Mouse (Mus musculus): ENCODE data around the gene Eif4e1b. TPM values are rescaled to one million over a fixed set of nuclear protein-coding genes. Genes with fewer than 3 reads are reported as not detected.
A peak's percentile ranks its signal among the peaks of the same experiment; 100 is the strongest.
"Not testable (repeated sequence)": the region's sequence is repeated elsewhere in the genome, so short reads cannot be mapped to it uniquely, and the experiment has no call there.

Eif4e1b gene
- polyA plus RNA-seq, 1 experiment from 2014 or later: not detected

GRCm38 (mm10) chr13:54765281-54766191, 18.3 kb upstream of the Eif4e1b start:
- Histone ChIP-seq H3K4me1 (ENCODE audit: insufficient read depth, low read depth, low read length) (no peaks in the 10 kb centered on the region), H3K9me3 (ENCODE audit: low read length) (no peaks in the 10 kb centered on the region), H3K36me3 (ENCODE audit: insufficient read depth, low read length) (no peaks in the 10 kb centered on the region), H3K4me3 (ENCODE audit: low read depth, low read length) (no peak overlapping the region), H3K9ac (replicated peaks; ENCODE audit: low read depth) (no peak overlapping the region), H3K27me3 (replicated peaks; ENCODE audit: insufficient read depth, low read length) (peaks cover 22% of the 10 kb centered on the region), H3K27ac (ENCODE audit: low read length) (no peak overlapping the region), H3K4me2 (replicated peaks; ENCODE audit: low read depth, low read length) (peak overlapping the region; percentile 17; the same call in 1 of the 2 replicates)
- ATAC-seq: no peak
- 5% methylated on average over 44 of the region's 44 CpGs for WGBS
- TF ChIP-seq CTCF (IDR thresholded peaks at IDR 0.05) (no peak), EP300 (IDR thresholded peaks at IDR 0.05) (no peak)
- DNase-seq (ENCODE audit: low spot score): no peak

GRCm38 (mm10) chr13:54766192-54766768, 17.5 kb upstream of the Eif4e1b start, which contains the start of gene Sncb:
Gene Sncb, minus strand, starts transcription at chr13:54766595.
- Histone ChIP-seq H3K9ac (replicated peaks; ENCODE audit: low read depth) (no peak within 1 kb of the TSS), H3K36me3 (ENCODE audit: insufficient read depth, low read length) (no peaks in the 10 kb centered on the region), H3K27me3 (replicated peaks; ENCODE audit: insufficient read depth, low read length) (peaks cover 22% of the 10 kb centered on the region), H3K4me3 (ENCODE audit: low read depth, low read length) (no peak within 1 kb of the TSS), H3K9me3 (ENCODE audit: low read length) (no peaks in the 10 kb centered on the region), H3K4me1 (ENCODE audit: insufficient read depth, low read depth, low read length) (no peaks in the 10 kb centered on the region), H3K4me2 (replicated peaks; ENCODE audit: low read depth, low read length) (peak within 1 kb of the TSS; percentile 17; the same call in 1 of the 2 replicates), H3K27ac (ENCODE audit: low read length) (no peak within 1 kb of the TSS)
- ATAC-seq (peak; percentile 48; the same call in 1 of the 2 replicates), DNase-seq (ENCODE audit: low spot score) (no peak)
- 3% methylated on average over 35 of the region's 35 CpGs for WGBS
- TF ChIP-seq CTCF (IDR thresholded peaks at IDR 0.05) (peak; percentile 73), EP300 (IDR thresholded peaks at IDR 0.05) (no peak)

- Histone ChIP-seq H3K4me2 (replicated peaks; ENCODE audit: low read depth, low read length) (no peak overlapping the region), H3K4me3 (ENCODE audit: low read depth, low read length) (no peak overlapping the region), H3K4me1 (ENCODE audit: insufficient read depth, low read depth, low read length) (no peaks in the 10 kb centered on the region), H3K27ac (ENCODE audit: low read length) (no peak overlapping the region), H3K9me3 (ENCODE audit: low read length) (no peaks in the 10 kb centered on the region), H3K36me3 (ENCODE audit: insufficient read depth, low read length) (no peaks in the 10 kb centered on the region), H3K27me3 (replicated peaks; ENCODE audit: insufficient read depth, low read length) (peaks cover 22% of the 10 kb centered on the region), H3K9ac (replicated peaks; ENCODE audit: low read depth) (no peak overlapping the region)
- WGBS: 82% methylated on average over 4 of the region's 4 CpGs
- DNase-seq (ENCODE audit: low spot score): no peak
- ATAC-seq: no peak
- TF ChIP-seq EP300 (IDR thresholded peaks at IDR 0.05): no peak
- no peak for TF ChIP-seq CTCF (IDR thresholded peaks at IDR 0.05)
These were observed 16.8 kb upstream of the Eif4e1b start for GRCm38 (mm10) chr13:54767012-54767411.

GRCm38 (mm10) chr13:54780592-54780991, 3.2 kb upstream of the Eif4e1b start:
- H3K9me3 ChIP-seq (ENCODE audit: low read length): no peaks in the 10 kb centered on the region
- ATAC-seq (no peak), DNase-seq (ENCODE audit: low spot score) (peak; percentile 42)
- whole genome bisulfite sequencing: 67% methylated on average over 3 of the region's 3 CpGs
- H3K9ac ChIP-seq (replicated peaks; ENCODE audit: low read depth): no peak overlapping the region
- TF ChIP-seq CTCF (IDR thresholded peaks at IDR 0.05) (no peak), EP300 (IDR thresholded peaks at IDR 0.05) (no peak)
- H3K36me3 ChIP-seq (ENCODE audit: insufficient read depth, low read length): no peaks in the 10 kb centered on the region
- no peak overlapping the region for H3K4me3 ChIP-seq (ENCODE audit: low read depth, low read length)
- no peak overlapping the region for H3K4me2 ChIP-seq (replicated peaks; ENCODE audit: low read depth, low read length)
- H3K27ac ChIP-seq (ENCODE audit: low read length): no peak overlapping the region
- no peaks in the 10 kb centered on the region for H3K4me1 ChIP-seq (ENCODE audit: insufficient read depth, low read depth, low read length)
- H3K27me3 ChIP-seq (replicated peaks; ENCODE audit: insufficient read depth, low read length): no peaks in the 10 kb centered on the region

GRCm38 (mm10) chr13:54781086-54781485, 2.7 kb upstream of the Eif4e1b start:
- Histone ChIP-seq H3K4me1 (ENCODE audit: insufficient read depth, low read depth, low read length) (no peaks in the 10 kb centered on the region), H3K27me3 (replicated peaks; ENCODE audit: insufficient read depth, low read length) (no peaks in the 10 kb centered on the region), H3K27ac (ENCODE audit: low read length) (no peak overlapping the region), H3K4me3 (ENCODE audit: low read depth, low read length) (no peak overlapping the region), H3K36me3 (ENCODE audit: insufficient read depth, low read length) (no peaks in the 10 kb centered on the region), H3K9me3 (ENCODE audit: low read length) (no peaks in the 10 kb centered on the region), H3K4me2 (replicated peaks; ENCODE audit: low read depth, low read length) (no peak overlapping the region), H3K9ac (replicated peaks; ENCODE audit: low read depth) (no peak overlapping the region)
- ATAC-seq (no peak), DNase-seq (ENCODE audit: low spot score) (no peak)
- TF ChIP-seq EP300 (IDR thresholded peaks at IDR 0.05) (no peak), CTCF (IDR thresholded peaks at IDR 0.05) (no peak)
- WGBS: 74% methylated on average over 3 of the region's 3 CpGs

GRCm38 (mm10) chr13:54783235-54783634, 563 bp upstream of the Eif4e1b start:
- no peak overlapping the region for H3K27ac ChIP-seq (ENCODE audit: low read length)

GRCm38 (mm10) chr13:54787591-54787990, 3.8 kb downstream of the Eif4e1b start:
- ATAC-seq; H3K27ac ChIP-seq (ENCODE audit: low read length); DNase-seq (ENCODE audit: low spot score); H3K36me3 ChIP-seq (ENCODE audit: insufficient read depth, low read length); H3K27me3 ChIP-seq (replicated peaks; ENCODE audit: insufficient read depth, low read length); H3K9me3 ChIP-seq (ENCODE audit: low read length); H3K4me3 ChIP-seq (ENCODE audit: low read depth, low read length); H3K9ac ChIP-seq (replicated peaks; ENCODE audit: low read depth); H3K4me2 ChIP-seq (replicated peaks; ENCODE audit: low read depth, low read length); H3K4me1 ChIP-seq (ENCODE audit: insufficient read depth, low read depth, low read length): not testable (repeated sequence)
- 20% methylated on average over 2 of the region's 2 CpGs for WGBS

More at GRCm38 (mm10) chr13:54783235-54783634, 563 bp upstream of the Eif4e1b start:
- H3K4me3 ChIP-seq (ENCODE audit: low read depth, low read length): no peak overlapping the region
- no peak for ATAC-seq
- H3K27me3 ChIP-seq (replicated peaks; ENCODE audit: insufficient read depth, low read length): no peaks in the 10 kb centered on the region
- WGBS: 33% methylated on average over 2 of the region's 2 CpGs
- TF ChIP-seq CTCF (IDR thresholded peaks at IDR 0.05): no peak
- no peak for TF ChIP-seq EP300 (IDR thresholded peaks at IDR 0.05)
- H3K36me3 ChIP-seq (ENCODE audit: insufficient read depth, low read length): no peaks in the 10 kb centered on the region
- H3K4me1 ChIP-seq (ENCODE audit: insufficient read depth, low read depth, low read length): no peaks in the 10 kb centered on the region
- no peak overlapping the region for H3K9ac ChIP-seq (replicated peaks; ENCODE audit: low read depth)
- H3K4me2 ChIP-seq (replicated peaks; ENCODE audit: low read depth, low read length): no peak overlapping the region
- no peak for DNase-seq (ENCODE audit: low spot score)
- H3K9me3 ChIP-seq (ENCODE audit: low read length): no peaks in the 10 kb centered on the region
